Mouse (Mus musculus) spleen, adult 2 months (tissue): ENCODE measurements around the gene 1700125H20Rik.
"Not testable (repeated sequence)": the region's sequence is repeated elsewhere in the genome, so short reads cannot be mapped to it uniquely, and the experiment has no call there.

Experiments
- CTCF ChIP-seq: fragments of 200-500 bp; IDR thresholded peaks from 2 replicates; pipeline ENCODE4 v1.5.1; 2011; ENCODE audit warnings: mild to moderate bottlenecking, inconsistent platforms; ENCODE audit not compliant: insufficient read depth, insufficient read length, insufficient replicate concordance; ENCODE audit errors: extremely low read depth
- POLR2A ChIP-seq: fragments of 200-500 bp; IDR thresholded peaks from 2 replicates; pipeline ENCODE4 v1.6.1; 2011; ENCODE audit warnings: low read depth, low read length, inconsistent platforms

DNA sequence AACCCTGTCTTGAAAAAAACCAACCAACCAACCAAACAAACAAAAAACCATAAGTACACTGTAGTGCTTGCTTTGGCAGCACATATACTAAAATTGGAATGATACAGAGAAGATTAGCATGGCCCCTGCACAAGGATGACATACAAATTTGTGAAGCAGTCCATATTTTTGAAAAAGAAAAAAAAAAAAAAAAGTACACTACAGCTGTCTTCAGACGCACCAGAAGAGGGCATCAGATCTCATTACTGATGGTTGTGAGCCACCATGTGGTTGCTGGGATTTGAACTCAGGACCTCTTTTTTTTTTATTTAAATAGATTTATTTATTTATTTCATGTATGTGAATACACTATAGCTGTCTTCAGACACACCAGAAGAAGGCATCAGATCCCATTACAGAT, 7.2 kb upstream of the 1700125H20Rik start:
- TF ChIP-seq CTCF, POLR2A: not testable (repeated sequence)
